Mouse (Mus musculus) layer of hippocampus, adult 2 months (tissue): ENCODE results near the gene Sec24b. TPM values are rescaled to one million over a fixed set of nuclear protein-coding genes. Genes with fewer than 3 reads are reported as not detected.

Experiments
- DNase-seq, 2 experiments: peaks; one replicate each; pipeline ENCODE4 v3.0.0; 2022; ENCODE audit warnings: low spot score in 2 of 2
- H3K27ac ChIP-seq: fragments of 200-600 bp; 2 replicates; pipeline ENCODE4 v1.8.1; 2022
- H3K4me3 ChIP-seq: fragments of 200-600 bp; 2 replicates; pipeline ENCODE4 v1.8.1; 2022; ENCODE audit warnings: mild to moderate bottlenecking
- CTCF ChIP-seq: fragments of 200-600 bp; conservative IDR thresholded peaks from 2 replicates; pipeline ENCODE4 v1.8.1; 2022; ENCODE audit warnings: antibody characterized with exemption, mild to moderate bottlenecking, moderate library complexity
- total RNA-seq, 2 experiments: library from RNA; stranded (reverse); gene quantifications; 2 replicates each; pipeline ENCODE4 v1.2.3; 2021

The Sec24b gene
- total RNA-seq, 2 experiments from 2014 or later, result 57.3 to 62.1 TPM

DNA sequence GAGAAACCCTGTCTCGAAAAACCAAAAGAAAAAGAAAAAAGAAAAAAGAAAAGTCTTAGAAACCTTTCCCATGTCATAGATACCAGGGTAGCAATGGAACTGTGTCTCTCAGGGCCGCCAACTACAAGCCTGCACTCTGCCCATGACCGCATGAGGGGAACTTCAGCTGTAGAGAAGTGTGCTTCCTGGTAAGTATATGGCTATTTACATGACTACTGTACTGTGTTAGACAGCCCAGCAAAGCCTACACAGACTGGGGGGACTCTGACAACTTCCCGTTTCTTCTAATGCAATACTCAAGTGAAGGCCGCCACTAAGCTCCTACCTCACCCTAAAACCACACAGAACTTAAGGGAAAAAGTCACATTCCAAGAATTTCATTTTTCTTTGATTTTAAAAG is 76.6 kb downstream of the Sec24b start:
- Histone ChIP-seq H3K27ac (no peak overlapping the region), H3K4me3 (no peak overlapping the region)
- no peak for DNase-seq
- TF ChIP-seq CTCF, result no peak

GRCm38 (mm10) chr3:129982271-129982670 is 79.1 kb downstream of the Sec24b start:
- TF ChIP-seq CTCF, result no peak
- DNase-seq, result peak in 1 of 2 experiments; percentile 15
- no peak overlapping the region for H3K4me3 ChIP-seq
- no peak overlapping the region for H3K27ac ChIP-seq

- Histone ChIP-seq H3K27ac (no peak overlapping the region), H3K4me3 (no peak overlapping the region)
- DNase-seq, result no peak
- TF ChIP-seq CTCF, result no peak
These were observed 79.6 kb downstream of the Sec24b start for GRCm38 (mm10) chr3:129981756-129982155.

DNA sequence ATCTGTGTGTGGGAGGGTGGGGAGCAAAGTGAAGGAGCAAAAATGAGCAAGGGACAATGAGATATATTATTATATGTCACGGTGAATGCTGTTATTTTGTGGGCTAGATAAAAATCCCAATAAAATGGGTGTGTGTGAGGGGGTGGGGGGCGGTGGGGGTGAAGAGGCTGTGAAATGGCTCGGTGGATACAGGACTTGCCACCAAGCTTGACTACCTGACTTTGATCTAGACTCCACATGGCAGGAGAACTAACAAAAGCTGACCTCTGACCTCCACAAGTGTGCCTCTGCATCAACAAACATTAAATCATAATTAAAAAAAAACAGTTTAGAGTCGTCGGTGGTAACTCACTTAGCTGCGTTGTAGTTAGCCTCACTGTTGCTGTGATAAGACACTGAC is 81.8 kb downstream of the Sec24b start:
- no peak for DNase-seq
- no peak for TF ChIP-seq CTCF
- no peak overlapping the region for H3K27ac ChIP-seq
- H3K4me3 ChIP-seq, result no peak overlapping the region

DNA sequence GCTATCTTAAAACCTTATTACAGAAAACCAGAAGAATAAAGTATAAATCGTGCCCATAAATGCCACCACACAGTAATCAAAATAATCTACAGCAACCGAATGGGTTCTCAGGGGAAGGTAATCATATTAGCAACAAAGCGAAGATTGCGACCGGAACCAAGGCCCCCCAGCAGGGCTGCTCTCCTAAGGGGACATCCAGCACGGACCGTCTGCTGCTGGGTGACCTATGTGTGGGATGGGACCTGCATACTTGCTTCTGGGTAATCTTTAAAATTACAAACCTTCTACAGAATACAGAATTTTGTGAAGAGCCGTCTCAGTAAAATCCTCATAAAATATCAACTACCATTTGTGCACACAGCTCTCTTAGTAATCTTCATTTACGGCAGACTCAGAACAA is 82.6 kb downstream of the Sec24b start:
- TF ChIP-seq CTCF, result no peak
- Histone ChIP-seq H3K4me3 (no peak overlapping the region), H3K27ac (no peak overlapping the region)
- DNase-seq, result no peak

GRCm38 (mm10) chr3:129976317-129976716 is 85.0 kb downstream of the Sec24b start:
- H3K27ac ChIP-seq, result no peak overlapping the region
- no peak for TF ChIP-seq CTCF

DNA sequence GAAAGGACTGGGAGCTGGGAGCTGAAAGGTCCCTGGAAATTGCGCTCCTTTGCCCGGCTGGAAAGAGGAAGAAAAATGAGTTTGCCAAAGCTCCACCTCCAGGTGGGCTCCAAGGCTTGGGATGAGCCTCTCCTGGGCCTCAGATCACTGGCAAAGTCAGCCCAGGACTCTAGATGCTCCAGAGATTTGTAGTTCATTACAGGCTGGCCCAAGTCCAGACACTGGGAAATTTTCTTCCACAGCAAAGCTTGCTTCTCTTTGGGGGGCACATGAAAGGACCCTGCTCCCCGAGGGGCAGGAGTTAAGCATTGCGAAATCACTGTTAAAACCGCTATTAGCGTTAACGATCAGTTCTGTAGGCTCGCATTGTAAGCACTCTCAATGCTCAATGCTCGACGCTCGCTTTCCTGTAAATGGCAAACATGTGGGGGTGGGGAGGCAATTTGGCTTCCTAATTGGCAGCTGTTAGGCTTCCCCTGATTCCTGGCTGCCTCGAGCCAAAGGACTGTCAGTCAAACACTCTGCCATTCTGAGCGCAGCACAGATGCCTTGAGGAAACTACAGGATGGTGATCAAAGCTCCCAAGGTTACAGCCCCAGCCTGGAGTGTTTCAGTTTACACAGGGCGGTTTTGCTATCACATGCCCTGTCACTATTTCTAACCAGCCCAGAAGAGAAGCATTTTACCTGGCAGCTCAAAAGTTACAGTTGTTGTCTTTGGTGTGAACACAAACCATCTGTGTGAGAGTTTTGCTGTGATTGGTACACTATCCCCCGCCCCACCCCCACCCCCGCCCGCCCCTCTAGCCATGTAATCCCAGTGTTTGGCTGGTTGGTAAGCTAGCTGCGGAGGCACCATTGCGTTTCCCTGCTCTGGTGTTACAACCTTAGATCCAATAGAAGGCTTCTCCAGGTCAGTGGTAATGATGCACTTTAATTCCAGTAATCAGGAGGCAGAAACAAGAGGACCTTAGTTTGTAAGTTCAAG is 90.5 kb downstream of the Sec24b start:
- Histone ChIP-seq H3K4me3 (peak overlapping the region; percentile 63), H3K27ac (no peak overlapping the region)
- TF ChIP-seq CTCF, result no peak
- peak; percentile 50 to 75 for DNase-seq

More at GRCm38 (mm10) chr3:129976317-129976716, 85.0 kb downstream of the Sec24b start:
- H3K4me3 ChIP-seq, result no peak overlapping the region
- DNase-seq, result no peak

GRCm38 (mm10) chr3:129969432-129970395 is 91.6 kb downstream of the Sec24b start, which contains the start of gene Mcub:
Gene Mcub (minus strand): TSS chr3:129970206.
- Histone ChIP-seq H3K4me3 (peak within 1 kb of the TSS; percentile 63), H3K27ac (no peak within 1 kb of the TSS)
- DNase-seq, result no peak
- TF ChIP-seq CTCF, result no peak

- Histone ChIP-seq H3K27ac (no peak overlapping the region), H3K4me3 (peak overlapping the region; percentile 63; the same call in 1 of the 2 replicates)
- DNase-seq, result no peak
- no peak for TF ChIP-seq CTCF
These were observed 92.3 kb downstream of the Sec24b start for GRCm38 (mm10) chr3:129969031-129969430.

DNA sequence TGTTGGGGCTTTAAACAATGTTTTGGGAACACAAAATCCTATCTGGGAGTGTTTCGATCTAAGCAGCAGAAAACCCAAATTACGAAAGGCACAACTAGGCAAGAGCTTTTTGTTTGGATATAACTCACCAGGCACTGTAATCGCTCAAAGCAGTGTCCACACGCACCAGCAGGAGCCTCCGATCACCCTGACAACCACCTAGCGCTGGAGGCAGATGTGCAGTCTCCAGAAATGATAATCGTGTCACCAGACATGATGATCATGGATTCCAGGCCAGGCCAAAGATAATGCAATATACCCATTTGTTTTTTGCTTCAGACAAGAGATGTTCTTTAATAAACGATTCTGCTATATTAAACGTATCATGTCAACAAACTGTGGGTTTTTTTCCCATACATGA is 93.5 kb downstream of the Sec24b start:
- no peak overlapping the region for H3K27ac ChIP-seq
- DNase-seq, result no peak
- TF ChIP-seq CTCF, result no peak
- no peak overlapping the region for H3K4me3 ChIP-seq

DNA sequence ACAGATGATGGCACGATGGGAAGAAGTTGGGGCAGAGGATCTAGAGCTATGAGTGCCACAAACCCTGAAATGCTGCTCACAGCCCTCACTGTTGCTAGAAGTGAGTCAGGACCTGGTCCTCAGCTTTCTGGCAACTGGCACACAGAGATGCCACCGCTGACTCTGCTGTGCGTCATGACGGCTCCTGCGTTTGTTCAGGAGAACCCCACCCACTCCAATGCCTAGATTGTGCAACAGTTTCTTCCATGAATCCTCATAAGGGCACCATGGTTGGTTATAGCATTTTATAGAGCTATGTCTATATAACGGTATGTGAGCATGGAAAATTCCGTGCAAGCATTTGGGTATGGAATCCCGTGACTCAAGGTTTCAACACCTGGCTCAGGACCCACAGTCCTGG is 96.7 kb downstream of the Sec24b start:
- DNase-seq, result no peak
- TF ChIP-seq CTCF, result no peak
- Histone ChIP-seq H3K27ac (no peak overlapping the region), H3K4me3 (no peak overlapping the region)

DNA sequence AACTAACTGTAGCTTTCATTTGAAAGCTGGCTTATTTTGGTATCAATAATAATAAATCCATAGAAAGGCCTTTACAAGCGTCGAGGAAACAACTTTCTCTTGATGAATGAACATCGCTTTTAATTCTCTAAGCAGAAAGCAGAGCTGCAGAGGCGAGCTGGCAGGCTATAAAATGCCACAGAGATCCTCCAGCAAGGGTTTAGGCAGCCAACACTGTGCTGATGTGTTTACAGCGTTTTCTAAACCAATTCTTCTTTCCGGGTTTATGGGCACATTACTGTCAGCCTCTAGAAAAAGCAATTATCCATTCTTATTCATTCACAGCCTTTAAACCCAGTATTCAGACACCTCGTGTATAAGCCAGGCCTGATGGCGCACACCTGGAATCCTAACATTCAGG is 98.8 kb downstream of the Sec24b start:
- no peak overlapping the region for H3K4me3 ChIP-seq
- no peak for TF ChIP-seq CTCF
- DNase-seq, result no peak
- H3K27ac ChIP-seq, result peak overlapping the region; percentile 10; the same call in 1 of the 2 replicates

- DNase-seq, result no peak
- no peak for TF ChIP-seq CTCF
- Histone ChIP-seq H3K27ac (no peak overlapping the region), H3K4me3 (no peak overlapping the region)
These were observed 108.1 kb downstream of the Sec24b start for GRCm38 (mm10) chr3:129953296-129953695.
